Mouse (Mus musculus) layer of hippocampus, postnatal 10 days (tissue): ENCODE data around the gene Tmem163. TPM values are rescaled to one million over a fixed set of nuclear protein-coding genes. Genes with fewer than 3 reads are reported as not detected.

Experiments used
- DNase-seq, 2 experiments: peaks; one replicate each; pipeline ENCODE4 v3.0.0; 2021; ENCODE audit warnings: low spot score in 2 of 2
- total RNA-seq, 2 experiments: library from RNA; stranded (reverse); gene quantifications; 2 replicates each; pipeline ENCODE4 v1.2.3; 2021

Tmem163 gene
- total RNA-seq, 2 experiments from 2014 or later: 22.9 to 31.9 TPM

- DNase-seq: peak; percentile 29 to 32
Observed at GRCm38 (mm10) chr1:127661118-127662012, 18.0 kb downstream of the Tmem163 start.

- DNase-seq: no peak
Observed at GRCm38 (mm10) chr1:127651564-127651963, 27.8 kb downstream of the Tmem163 start.

- DNase-seq: no peak
Observed at GRCm38 (mm10) chr1:127642976-127643769, 36.2 kb downstream of the Tmem163 start.

GRCm38 (mm10) chr1:127637917-127638316 lies 41.4 kb downstream of the Tmem163 start:
- no peak for DNase-seq

DNA sequence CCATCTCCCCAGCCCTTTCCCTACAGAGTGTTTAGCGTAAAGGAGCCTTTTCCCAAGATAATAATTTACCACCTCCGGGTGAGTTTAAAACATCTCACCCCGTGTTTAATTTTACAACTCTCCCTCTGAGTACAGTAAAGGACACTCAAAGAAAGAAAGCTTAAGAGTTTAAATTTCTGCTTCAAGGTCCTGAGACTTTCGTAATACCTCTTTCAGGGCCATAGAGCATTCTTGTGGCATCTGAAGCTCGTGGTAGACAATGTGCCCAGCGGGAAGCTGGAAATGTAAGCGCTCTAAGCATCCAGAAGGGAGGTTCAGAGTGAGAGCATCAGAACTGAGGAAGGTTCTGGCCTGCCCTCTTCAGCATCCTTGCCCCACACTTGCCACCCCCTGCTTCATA lies 52.2 kb downstream of the Tmem163 start:
- no peak for DNase-seq

- no peak for DNase-seq
Observed at GRCm38 (mm10) chr1:127625577-127626362, 53.6 kb downstream of the Tmem163 start.

DNA sequence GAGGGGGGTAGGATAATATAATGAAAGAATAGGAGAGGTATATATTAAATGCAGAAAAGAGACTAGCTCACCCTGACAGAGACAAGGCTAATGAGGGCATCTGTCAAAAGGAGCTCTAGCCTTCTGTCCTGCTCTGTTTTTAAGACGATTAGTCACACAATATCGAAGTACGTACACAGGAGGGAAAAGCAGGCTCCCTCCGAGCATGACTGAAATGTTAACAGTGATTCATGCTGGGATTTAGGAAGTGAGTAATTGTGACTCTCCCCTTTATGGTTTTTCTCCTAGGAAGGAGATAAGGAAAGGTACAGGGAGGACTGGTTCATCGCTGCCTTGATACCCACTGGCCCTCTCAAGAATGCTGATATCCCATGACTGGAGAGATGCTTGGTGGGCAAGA lies 57.0 kb downstream of the Tmem163 start:
- DNase-seq: no peak

GRCm38 (mm10) chr1:127619036-127619435 lies 60.3 kb downstream of the Tmem163 start:
- DNase-seq: peak in 1 of 2 experiments; percentile 39

DNA sequence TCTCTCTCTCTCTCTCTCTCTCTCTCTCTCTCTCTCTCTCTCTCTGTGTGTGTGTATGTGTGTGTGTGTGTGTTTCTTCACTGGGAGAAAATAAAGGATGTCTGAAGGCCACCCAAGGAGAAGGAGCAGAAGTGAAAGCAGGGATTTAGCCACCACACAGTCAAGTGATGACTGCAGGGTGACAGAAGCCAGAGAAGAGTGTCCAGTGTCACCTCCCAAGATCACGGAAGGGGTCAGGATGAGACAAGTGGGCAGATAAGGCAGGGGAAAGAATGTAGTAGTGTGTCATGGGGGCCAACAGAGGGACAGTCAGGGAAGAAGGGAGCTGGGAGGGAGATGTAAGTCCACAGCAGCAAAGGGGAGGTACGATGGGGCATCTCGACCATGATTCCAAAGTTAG lies 69.0 kb downstream of the Tmem163 start:
- DNase-seq: no peak

- DNase-seq: no peak
Observed at GRCm38 (mm10) chr1:127609814-127610213, 69.5 kb downstream of the Tmem163 start.

DNA sequence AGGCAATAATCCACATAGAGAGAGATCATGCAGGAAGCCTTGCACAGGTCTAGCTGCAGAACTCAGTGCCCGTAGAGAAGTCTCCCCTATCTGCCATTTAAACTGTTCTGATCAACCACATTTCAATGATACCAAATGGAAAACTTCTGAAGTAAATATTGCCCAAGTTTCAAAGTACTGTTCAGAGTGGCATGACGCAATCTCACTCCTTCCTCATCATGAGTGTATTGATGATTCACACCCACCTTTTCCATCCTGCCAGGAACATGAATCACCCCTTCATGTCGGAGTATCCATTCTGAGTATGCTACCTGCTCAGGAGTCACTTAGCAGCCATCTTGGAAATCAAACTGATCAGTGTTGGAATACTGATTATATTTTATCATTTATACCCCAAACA lies 71.0 kb downstream of the Tmem163 start:
- DNase-seq: no peak

GRCm38 (mm10) chr1:127603697-127604631 lies 75.4 kb downstream of the Tmem163 start:
- DNase-seq: no peak

GRCm38 (mm10) chr1:127596143-127596542 lies 83.2 kb downstream of the Tmem163 start:
- no peak for DNase-seq

- DNase-seq: no peak
Observed at GRCm38 (mm10) chr1:127595735-127596134, 83.6 kb downstream of the Tmem163 start.

GRCm38 (mm10) chr1:127589542-127589941 lies 89.8 kb downstream of the Tmem163 start:
- no peak for DNase-seq

GRCm38 (mm10) chr1:127587071-127587470 lies 92.3 kb downstream of the Tmem163 start:
- no peak for DNase-seq

- DNase-seq: no peak
Observed at GRCm38 (mm10) chr1:127586156-127586555, 93.2 kb downstream of the Tmem163 start.

GRCm38 (mm10) chr1:127577981-127578380 lies 101.4 kb downstream of the Tmem163 start:
- no peak for DNase-seq

DNA sequence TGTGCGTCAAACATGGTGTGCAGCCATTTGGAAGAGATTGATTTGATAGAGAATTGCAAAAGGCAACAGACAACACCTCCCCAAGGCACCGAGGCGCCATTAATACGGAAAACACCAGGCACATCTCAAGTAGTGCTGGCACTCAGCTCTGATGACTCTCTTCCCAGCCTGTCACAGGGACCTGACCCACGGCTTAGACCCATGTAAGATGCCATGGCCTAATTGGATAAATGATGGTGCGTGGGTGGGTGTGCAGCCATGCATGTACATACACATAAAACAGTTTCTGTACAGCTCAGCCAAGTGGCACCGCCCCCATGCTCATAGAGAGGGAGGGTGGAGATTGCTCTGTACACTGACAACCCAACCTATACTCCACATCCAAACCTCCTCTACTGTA lies 102.3 kb downstream of the Tmem163 start:
- no peak for DNase-seq

DNA sequence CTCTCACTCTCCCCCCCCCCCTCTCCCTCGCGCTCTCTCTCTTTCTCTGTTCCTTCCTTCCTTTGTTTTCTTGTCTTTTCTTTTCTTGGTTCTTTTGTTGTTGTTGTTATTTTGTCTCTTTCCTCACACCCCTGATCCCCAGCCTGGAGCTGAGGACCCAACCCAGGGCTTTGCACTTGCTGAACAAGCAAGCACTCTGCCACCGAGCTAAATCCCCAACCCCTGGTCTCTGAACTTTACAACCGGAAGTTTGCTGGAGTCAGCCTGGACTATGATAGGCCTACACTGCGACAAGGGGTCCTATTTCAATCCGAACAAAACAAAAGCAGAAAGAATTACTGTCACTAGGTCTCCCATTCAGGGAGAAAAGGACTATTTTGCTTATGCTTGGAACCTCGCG lies 102.8 kb downstream of the Tmem163 start:
- no peak for DNase-seq
